Mouse (Mus musculus): ENCODE data around the gene Gpat3.

GRCm38 (mm10) chr5:100909691-100910090 lies 64.2 kb downstream of the Gpat3 start:
- TF ChIP-seq CTCF (IDR thresholded peaks at IDR 0.05; ENCODE audit: low read depth, low read length): no peak
- TF ChIP-seq POLR2A (IDR thresholded peaks at IDR 0.05; ENCODE audit: borderline replicate concordance, low read depth, low read length): no peak
